Mouse (Mus musculus) regulatory T cell (primary cell): ENCODE data around the gene Vmn2r13.
"Not testable (repeated sequence)": the region's sequence is repeated elsewhere in the genome, so short reads cannot be mapped to it uniquely, and the experiment has no call there.

ENCODE experiments used
- in situ Hi-C: fragments of 300-600 bp; cut with MboI, MseI; formaldehyde crosslinking; loops from one replicate; pipeline ENCODE4 v1.15.1; 2025; ENCODE audit warnings: high pct_unique_total_duplicates

Gene Vmn2r13

DNA sequence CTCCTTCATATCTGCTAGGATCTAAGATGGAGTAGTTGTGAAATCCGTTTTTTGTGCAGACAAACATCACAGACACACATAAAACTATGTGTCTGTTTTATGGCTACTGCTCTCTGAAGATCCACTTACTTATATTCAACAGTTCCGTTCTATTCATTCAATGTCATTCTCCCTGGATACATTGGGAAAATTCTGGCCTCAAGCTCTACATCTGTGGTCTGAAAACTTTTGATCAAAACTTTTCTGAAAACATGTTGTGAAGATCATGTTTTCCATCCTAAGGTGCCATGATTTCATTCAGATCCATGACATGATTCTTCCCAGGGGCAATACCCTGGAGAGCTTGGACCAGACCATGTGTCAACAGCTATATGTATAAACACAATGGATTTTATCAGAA lies at the start of gene Vmn2r13:
TSS of gene Vmn2r13 (minus strand) at position 101 of the 400 bp plus-strand sequence.
- in situ Hi-C loops: not testable (repeated sequence)

DNA sequence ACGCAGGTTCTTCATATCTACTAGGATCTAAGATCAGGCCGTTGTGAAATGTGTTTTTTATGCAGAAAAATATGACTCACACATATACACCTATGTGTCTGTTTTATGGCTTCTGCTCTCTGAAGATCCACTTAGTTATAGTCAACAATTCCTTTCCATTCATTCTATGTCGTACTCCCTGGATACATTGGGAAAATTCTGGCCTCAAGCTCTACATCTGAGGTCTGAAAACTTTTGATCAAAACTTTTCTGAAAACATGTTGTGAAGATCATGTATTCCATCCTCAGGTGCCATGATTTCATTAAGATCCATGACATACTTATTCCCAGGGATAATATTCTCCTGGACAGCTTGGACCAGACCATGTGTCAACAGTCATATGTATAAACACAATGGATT lies 32.6 kb upstream of the Vmn2r13 start, which contains the start of gene Vmn2r14:
TSS of gene Vmn2r14 (minus strand) at position 101 of the 400 bp plus-strand sequence.
- in situ Hi-C loops: no loop called here

DNA sequence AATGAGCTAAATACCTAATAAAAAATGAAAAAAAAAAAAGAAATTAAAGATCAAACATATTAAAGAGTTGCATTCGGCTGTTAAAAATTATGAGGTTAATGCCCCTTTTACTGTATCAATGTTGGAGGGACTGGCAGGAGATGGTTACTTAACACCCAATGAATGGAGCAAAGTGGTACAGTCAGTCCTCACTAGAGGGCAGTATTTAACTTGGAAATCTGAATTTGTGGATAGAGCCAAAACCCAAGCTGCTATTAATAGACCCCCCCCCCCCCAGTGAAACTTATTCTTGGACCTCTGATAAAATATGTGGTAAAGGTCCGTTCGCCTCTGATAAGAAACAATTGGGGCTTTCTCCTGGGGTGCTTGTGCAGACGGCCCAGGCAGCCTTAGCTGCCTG lies 25.1 kb downstream of the Vmn2r13 start:
- in situ Hi-C loops: not testable (repeated sequence)

DNA sequence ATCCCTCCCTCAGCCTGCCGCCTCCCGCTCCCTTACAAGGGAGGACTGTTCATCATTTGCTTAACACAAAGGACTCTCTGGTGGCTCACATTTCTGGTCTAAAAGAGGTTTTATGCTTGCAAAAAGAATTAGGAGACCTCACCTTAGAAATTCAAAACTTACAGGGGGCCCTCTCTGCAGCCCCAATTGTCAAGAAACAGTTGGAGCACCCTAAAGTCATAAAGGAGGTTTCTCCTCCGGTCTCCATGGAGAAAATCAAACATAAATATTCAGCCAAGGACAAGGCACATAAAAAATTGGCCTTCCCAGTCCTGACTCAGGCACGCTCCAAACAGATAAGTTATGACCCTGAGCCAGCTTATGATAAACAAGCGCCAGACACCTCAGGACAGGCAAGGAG lies 31.9 kb downstream of the Vmn2r13 start:
- in situ Hi-C loops: no loop called here

DNA sequence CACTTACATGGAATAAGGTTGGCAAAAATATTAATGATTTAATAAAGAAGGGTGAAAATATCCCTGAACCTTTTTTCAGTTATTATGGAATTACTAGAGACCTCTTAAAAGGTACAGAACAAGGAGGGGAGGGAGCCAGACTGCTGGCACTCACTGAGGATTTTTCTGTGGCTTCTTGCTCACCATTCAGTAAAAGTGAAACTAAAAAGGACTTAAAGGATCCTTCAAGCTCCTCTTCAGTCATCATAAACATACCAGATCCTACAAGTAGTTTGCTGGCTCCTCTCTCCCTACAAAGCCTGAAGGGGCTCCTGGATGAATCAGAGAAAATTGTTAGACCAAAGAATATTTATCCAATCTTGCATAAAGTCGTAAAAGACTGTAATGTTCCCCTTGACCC lies 32.4 kb downstream of the Vmn2r13 start:
- in situ Hi-C loops: not testable (repeated sequence)

DNA sequence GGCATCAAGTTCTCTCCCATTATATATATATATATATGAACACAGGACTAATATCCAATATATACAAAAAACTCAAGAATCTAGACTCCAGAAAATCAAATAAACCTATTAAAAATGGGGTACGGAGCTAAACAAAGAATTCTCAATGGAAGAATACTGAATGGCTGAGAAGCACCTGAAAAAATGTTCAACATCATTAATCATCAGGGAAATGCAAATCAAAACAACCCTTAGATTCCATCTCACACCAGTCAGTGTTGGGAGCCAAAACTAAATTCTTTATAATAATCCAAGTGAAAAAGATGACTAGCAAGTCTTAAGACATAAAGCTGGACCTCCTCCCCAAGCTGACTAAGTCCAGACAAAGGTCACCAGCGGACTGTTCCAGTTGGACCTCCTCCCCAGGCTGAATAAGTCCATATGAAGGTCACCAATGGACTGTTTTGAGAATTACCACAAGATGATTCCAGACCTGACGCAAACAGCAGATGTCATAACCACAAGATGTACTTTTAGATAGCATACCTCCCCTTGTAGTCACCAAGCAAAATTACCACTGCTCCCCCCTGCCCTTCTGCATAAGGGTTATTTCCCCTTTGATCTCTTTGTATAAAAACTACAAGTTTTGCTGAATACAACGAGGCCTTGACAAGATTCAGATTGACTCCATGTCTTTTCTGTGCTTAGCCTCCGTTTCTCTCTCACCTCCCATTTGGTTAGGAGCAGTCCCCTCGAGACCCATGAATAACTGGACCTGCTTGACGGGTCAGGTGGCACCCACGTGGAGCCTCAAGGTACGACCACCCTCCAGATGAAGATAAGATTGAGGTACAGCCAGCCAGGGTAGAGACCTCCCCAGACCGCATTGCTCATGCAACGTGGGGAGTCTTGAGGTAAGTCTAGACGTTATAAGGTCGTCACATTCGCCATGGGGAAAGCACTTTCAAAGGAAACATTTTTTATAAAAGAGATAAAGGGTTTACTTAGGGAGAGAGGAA lies 33.2 kb downstream of the Vmn2r13 start:
- in situ Hi-C loops: not testable (repeated sequence)

DNA sequence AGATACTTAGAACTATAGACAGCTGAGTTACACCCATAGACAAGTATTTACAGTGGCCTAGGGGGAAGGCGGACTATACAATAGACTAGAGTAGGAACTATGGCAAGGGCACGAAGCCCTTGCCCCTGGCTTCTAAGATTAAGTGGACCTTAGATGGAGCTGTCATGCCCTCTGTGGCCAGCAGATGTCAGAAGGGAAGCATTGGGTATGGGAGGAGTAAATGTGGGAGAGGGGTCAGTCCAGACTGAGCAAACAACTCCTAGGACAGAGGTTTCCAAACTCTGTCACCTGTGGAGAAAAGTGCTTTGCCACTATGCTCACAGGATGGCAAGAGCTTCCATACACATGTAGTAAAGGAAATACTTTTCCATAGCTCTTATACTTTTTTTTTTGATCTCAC lies 52.5 kb downstream of the Vmn2r13 start:
- in situ Hi-C loops: no loop called here

DNA sequence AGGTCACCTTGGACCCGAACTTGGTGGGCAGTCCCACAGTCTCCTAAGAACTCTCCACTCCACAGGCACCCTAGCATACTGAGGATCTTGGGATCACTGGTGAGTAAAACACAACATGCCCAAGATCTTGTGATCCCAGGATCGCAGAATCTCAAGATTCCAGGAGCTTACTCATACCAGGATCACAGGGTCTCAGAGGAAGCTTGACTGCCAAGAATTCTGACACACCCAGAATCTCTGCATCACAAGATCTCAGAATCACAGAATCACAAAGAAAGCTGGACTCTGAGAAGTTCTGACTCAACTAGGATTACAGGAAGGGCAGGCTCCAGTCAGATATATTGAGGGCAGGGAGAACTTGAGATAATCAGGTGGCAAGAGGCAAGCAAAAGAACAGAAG lies 55.3 kb downstream of the Vmn2r13 start:
- in situ Hi-C loops: no loop called here
